ENCODE assay signal across 8 mouse cellular contexts in genomic region chr2:98330025-98330424, GRCm38 (mm10).
DNase-seq lines count a peak whose midpoint lies in the region; ATAC-seq and TF ChIP-seq lines count a peak whose summit lies in the region.
"Not testable (repeated sequence)": the region's sequence is repeated elsewhere in the genome, so short reads cannot be mapped to it uniquely, and the experiment has no call there.

No protein-coding gene starts in this region.

- H3K4me1 ChIP-seq in MEL (ENCODE audit: control insufficient read depth in 1 of 2, insufficient read depth in 2 of 2, low read length in 2 of 2); embryonic facial prominence, embryonic 11.5 days (ENCODE audit: control insufficient read depth, insufficient read depth, low read length); hindbrain, embryonic 11.5 days (replicated peaks; ENCODE audit: control insufficient read depth, insufficient read depth, low read length); lung, embryonic 14.5 days (ENCODE audit: insufficient read depth): not testable (repeated sequence)

- WGBS in embryonic facial prominence, embryonic 11.5 days, result 83% methylated on average over 13 of the region's 13 CpGs
- 89% methylated on average over 13 of the region's 13 CpGs for WGBS in hindbrain, embryonic 11.5 days
- 80% methylated on average over 13 of the region's 13 CpGs for WGBS in lung, embryonic 14.5 days

- TF ChIP-seq POLR2A in MEL (IDR thresholded peaks at IDR 0.05; ENCODE audit: control insufficient read depth in 1 of 2, insufficient read depth in 1 of 2, low read depth in 1 of 2, low read length in 2 of 2, poor library complexity in 1 of 2); myocyte (IDR thresholded peaks at IDR 0.05; ENCODE audit: insufficient read length, low read depth): not testable (repeated sequence)

- not testable (repeated sequence) for H3K4me3 ChIP-seq in MEL (ENCODE audit: control insufficient read depth in 1 of 2, insufficient read depth in 1 of 2, low read depth in 2 of 2, low read length in 2 of 2); embryonic facial prominence, embryonic 11.5 days (ENCODE audit: low read depth, low read length); hindbrain, embryonic 11.5 days (ENCODE audit: low read depth, low read length); lung, embryonic 14.5 days (ENCODE audit: low read depth, low read length); myocyte

- TF ChIP-seq EP300 in MEL (IDR thresholded peaks at IDR 0.05; ENCODE audit: low read depth in 1 of 2, low read length in 2 of 2), result not testable (repeated sequence)

- H3K27me3 ChIP-seq in MEL (ENCODE audit: control insufficient read depth in 1 of 2, insufficient read depth in 2 of 2, low read length in 2 of 2); embryonic facial prominence, embryonic 11.5 days (ENCODE audit: control insufficient read depth, insufficient read depth, low read length); hindbrain, embryonic 11.5 days (ENCODE audit: control insufficient read depth, insufficient read depth, low read length); lung, embryonic 14.5 days (ENCODE audit: insufficient read depth, low read length); myocyte (ENCODE audit: control insufficient read depth, insufficient read depth, insufficient read length): not testable (repeated sequence)

- not testable (repeated sequence) for H3K9me3 ChIP-seq in MEL (replicated peaks; ENCODE audit: insufficient read depth, low read length); embryonic facial prominence, embryonic 11.5 days (replicated peaks; ENCODE audit: control insufficient read depth, low read length); hindbrain, embryonic 11.5 days (ENCODE audit: control insufficient read depth, low read length); lung, embryonic 14.5 days (ENCODE audit: low read depth, low read length)

- not testable (repeated sequence) for ATAC-seq in embryonic facial prominence, embryonic 11.5 days (replicated peaks; ENCODE audit: insufficient number of reproducible peaks, low FRiP score, low TSS enrichment, low read depth); hindbrain, embryonic 11.5 days (ENCODE audit: low FRiP score); lung, embryonic 14.5 days (ENCODE audit: insufficient read depth)

- not testable (repeated sequence) for H3K36me3 ChIP-seq in MEL (ENCODE audit: control insufficient read depth in 1 of 2, insufficient read depth in 2 of 2, low read length in 2 of 2); embryonic facial prominence, embryonic 11.5 days (replicated peaks; ENCODE audit: control insufficient read depth, insufficient read depth, low read depth, low read length); hindbrain, embryonic 11.5 days (ENCODE audit: control insufficient read depth, insufficient read depth, low read length); lung, embryonic 14.5 days (ENCODE audit: insufficient read depth); myocyte (ENCODE audit: control insufficient read depth, insufficient read depth)

- not testable (repeated sequence) for TF ChIP-seq RAD21 in MEL (IDR thresholded peaks at IDR 0.05; ENCODE audit: low read depth, low read length)

- not testable (repeated sequence) for H3K27ac ChIP-seq in MEL (ENCODE audit: control insufficient read depth, low read depth, low read length); embryonic facial prominence, embryonic 11.5 days (replicated peaks; ENCODE audit: low read depth, low read length); hindbrain, embryonic 11.5 days (ENCODE audit: low read depth, low read length); lung, embryonic 14.5 days (ENCODE audit: low read depth)

- not testable (repeated sequence) for H3K4me2 ChIP-seq in embryonic facial prominence, embryonic 11.5 days (ENCODE audit: low read depth, low read length); hindbrain, embryonic 11.5 days (replicated peaks; ENCODE audit: low read depth, low read length); lung, embryonic 14.5 days; myocyte (ENCODE audit: low read depth)

- DNase-seq in MEL (ENCODE audit: low read depth, low spot score) (peak; percentile 8), ZHBTc4 (ENCODE audit: low read depth, low spot score) (peak; percentile 44)
- DNase-seq in embryo, embryonic 11 days, result peak; percentile 5
- peak; percentile 8 for DNase-seq in embryonic facial prominence, embryonic 11.5 days (ENCODE audit: low spot score)
- peak; percentile 4 for DNase-seq in hindbrain, embryonic 11.5 days (ENCODE audit: low spot score)
- DNase-seq in kidney, postnatal 4 days, result peak; percentile 3 to 6
- DNase-seq in lung, embryonic 14.5 days, result peak; percentile 8

- not testable (repeated sequence) for TF ChIP-seq CTCF in MEL (IDR thresholded peaks at IDR 0.05 in 2 of 3, conservative IDR thresholded peaks at IDR 0.05 in 1 of 3; ENCODE audit: control insufficient read depth in 1 of 3, insufficient read depth in 1 of 3, low read depth in 2 of 3, low read length in 3 of 3, poor library complexity in 1 of 3, severe bottlenecking in 1 of 3); lung, embryonic 14.5 days (IDR thresholded peaks at IDR 0.05; ENCODE audit: low read depth)

- H3K79me2 ChIP-seq in MEL (ENCODE audit: control insufficient read depth, insufficient read depth, low read length, poor library complexity); myocyte (ENCODE audit: control insufficient read depth, insufficient read depth): not testable (repeated sequence)

- H3K9ac ChIP-seq in MEL (ENCODE audit: control insufficient read depth, low read depth, low read length, poor library complexity, severe bottlenecking); embryonic facial prominence, embryonic 11.5 days (replicated peaks; ENCODE audit: low read length); hindbrain, embryonic 11.5 days (ENCODE audit: low read depth, low read length); lung, embryonic 14.5 days: not testable (repeated sequence)

- H3ac ChIP-seq in myocyte (ENCODE audit: control insufficient read depth, insufficient read length), result not testable (repeated sequence)

TF ChIP-seq in myocyte, 11 proteins besides CTCF, POLR2A, EP300 and RAD21:
- peak; percentile 67 for TF ChIP-seq REST (IDR thresholded peaks at IDR 0.05; ENCODE audit: insufficient read depth, insufficient read length)
